Mouse (Mus musculus) gastrocnemius, postnatal 14 days (tissue): ENCODE data around the gene Tmprss4. TPM values are rescaled to one million over a fixed set of nuclear protein-coding genes. Genes with fewer than 3 reads are reported as not detected.

ENCODE experiments used
- DNase-seq: peaks from one replicate; pipeline ENCODE4 v3.0.0; 2021; ENCODE audit warnings: mixed read lengths
- intact Hi-C: fragments of 180-260 bp; cut with DNase I; formaldehyde crosslinking; loops from one replicate; pipeline ENCODE4 v1.15.1; 2025; ENCODE audit warnings: low total_unique reads
- total RNA-seq, 2 experiments: library from RNA; stranded (reverse); gene quantifications; 2 replicates each; pipeline ENCODE4 v1.2.3; 2021

Tmprss4 gene
- total RNA-seq, 2 experiments from 2014 or later, result not detected

- intact Hi-C loops, result loop anchor here (2.0 to 5.0 kb wide), 2 partner anchors 25 to 123 kb away; no protein-coding TSS in a partner anchor
- DNase-seq, result no peak
These were observed 58.2 kb downstream of the Tmprss4 start for GRCm38 (mm10) chr9:45145533-45146266.

- intact Hi-C loops, result no loop called here
- DNase-seq, result no peak
These were observed 61.2 kb downstream of the Tmprss4 start for GRCm38 (mm10) chr9:45142686-45143085.

GRCm38 (mm10) chr9:45140945-45141344, 62.9 kb downstream of the Tmprss4 start:
- intact Hi-C loops, result no loop called here

GRCm38 (mm10) chr9:45139082-45139481, 64.8 kb downstream of the Tmprss4 start:
- no peak for DNase-seq
- intact Hi-C loops, result loop anchor here (5.0 kb wide), 1 partner anchor 92 kb away; no protein-coding TSS in a partner anchor

More at GRCm38 (mm10) chr9:45140945-45141344, 62.9 kb downstream of the Tmprss4 start:
- no peak for DNase-seq

GRCm38 (mm10) chr9:45138191-45139032, 65.5 kb downstream of the Tmprss4 start, which contains the start of gene Scn4b:
Gene Scn4b (plus strand): TSS chr9:45138395.
- peak; percentile 75 for DNase-seq

GRCm38 (mm10) chr9:45136442-45137169, 67.3 kb downstream of the Tmprss4 start:
- peak; percentile 47 for DNase-seq
- intact Hi-C loops, result loop anchor here (5.0 kb wide), 1 partner anchor 89 kb away; no protein-coding TSS in a partner anchor

More at GRCm38 (mm10) chr9:45138191-45139032, 65.5 kb downstream of the Tmprss4 start, which contains the start of gene Scn4b:
- intact Hi-C loops, result loop anchor here (5.0 kb wide), 1 partner anchor 91 kb away; no protein-coding TSS in a partner anchor

DNA sequence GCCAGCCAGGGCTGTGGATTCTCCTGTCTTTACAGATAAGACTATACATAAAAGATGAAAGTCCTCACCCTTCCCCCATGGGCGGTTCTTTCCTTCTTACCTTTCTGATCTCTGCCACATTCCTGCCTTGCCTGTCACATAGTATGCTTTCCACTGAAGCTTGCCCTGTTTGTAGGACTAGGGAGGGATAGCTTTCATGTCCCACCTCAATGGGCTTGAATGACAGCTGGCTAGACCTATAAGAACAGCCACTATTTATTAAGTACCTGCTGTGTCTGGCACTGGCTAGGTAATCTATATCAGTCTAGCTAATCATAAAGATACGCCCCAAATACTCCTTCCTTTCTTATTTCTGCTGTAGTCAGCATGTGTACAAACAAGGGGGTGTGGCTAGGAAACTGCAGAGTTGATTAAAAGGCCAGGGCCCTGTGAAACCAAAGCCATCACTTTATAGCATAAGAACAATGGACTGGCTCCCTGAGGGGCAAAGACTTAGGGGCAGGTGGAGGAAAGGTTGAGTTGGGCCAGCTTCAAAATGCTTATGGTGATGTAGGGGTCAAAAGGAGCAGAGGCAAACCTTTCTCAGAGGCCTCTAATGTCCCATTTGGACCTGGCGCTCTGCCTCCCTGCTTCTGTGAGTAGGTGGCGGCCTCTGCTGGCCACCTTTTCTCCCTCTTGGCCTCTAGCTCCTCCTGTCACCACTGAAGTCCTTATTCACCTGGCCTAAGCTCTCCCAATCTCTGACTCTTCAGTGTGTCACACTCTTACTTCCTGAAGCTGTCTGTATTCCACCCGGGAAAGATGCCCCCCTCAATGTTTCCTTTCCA, 70.2 kb downstream of the Tmprss4 start:
- intact Hi-C loops, result loop anchor here (5.0 kb wide), 1 partner anchor 106 kb away; no protein-coding TSS in a partner anchor
- peak; percentile 77 for DNase-seq

DNA sequence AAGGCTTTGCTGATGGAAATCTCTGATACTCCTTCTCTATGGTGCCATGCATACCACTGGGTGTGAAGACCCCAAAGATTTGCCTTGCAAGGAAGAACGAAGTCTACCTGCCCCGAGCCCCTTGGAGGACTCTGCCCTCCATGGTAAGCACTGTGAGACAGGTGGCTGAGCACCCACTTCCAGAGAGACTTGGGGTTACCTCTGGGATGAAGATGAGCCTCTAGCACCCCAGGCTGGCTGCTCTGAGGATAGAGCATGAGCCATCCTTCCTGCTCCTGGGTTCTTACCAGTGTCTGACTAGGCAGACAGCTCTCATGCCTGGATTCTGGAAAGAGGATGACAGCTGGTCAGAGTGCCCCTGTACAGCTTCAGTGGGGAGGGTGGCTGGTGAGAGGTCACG, 73.8 kb downstream of the Tmprss4 start:
- intact Hi-C loops, result loop anchor here (5.0 kb wide), 1 partner anchor 103 kb away; no protein-coding TSS in a partner anchor
- no peak for DNase-seq

- no peak for DNase-seq
- intact Hi-C loops, result no loop called here
These were observed 77.0 kb downstream of the Tmprss4 start for GRCm38 (mm10) chr9:45126941-45127340.

DNA sequence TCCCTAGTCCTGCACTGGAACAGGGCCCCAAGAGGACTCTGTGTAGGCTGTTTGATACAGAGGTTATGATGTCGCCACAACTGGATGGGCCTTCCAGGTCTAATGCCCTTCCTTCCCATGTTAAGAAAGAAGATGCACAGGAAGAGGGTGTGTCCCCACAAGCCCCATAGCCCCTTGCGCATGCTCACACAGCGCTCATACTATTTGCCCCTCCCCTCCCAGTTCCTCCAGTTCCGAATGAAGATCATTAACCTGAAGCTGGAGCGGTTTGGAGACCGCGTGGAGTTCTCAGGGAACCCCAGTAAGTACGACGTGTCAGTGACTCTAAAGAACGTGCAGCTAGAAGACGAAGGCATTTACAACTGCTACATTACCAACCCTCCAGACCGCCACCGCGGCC, 78.7 kb downstream of the Tmprss4 start:
- no peak for DNase-seq
- intact Hi-C loops, result no loop called here

Other genes with a start within 250 kb of the Tmprss4 start
- 10 to 100 TPM; 31.9 to 36.4 TPM for gene Ube4a, start 238.5 kb downstream of the Tmprss4 start, total RNA-seq
- gene Cd3g, start 223.7 kb downstream of the Tmprss4 start, total RNA-seq, result under 1 TPM in 1 of 2 experiments, not detected in 1; 0.13 TPM
- gene Cd3d, start 222.3 kb downstream of the Tmprss4 start, total RNA-seq, result under 1 TPM in 1 of 2 experiments, not detected in 1; 0.33 TPM
- gene Cd3e, start 194.5 kb downstream of the Tmprss4 start, total RNA-seq, result not detected
- gene Mpzl2, start 164.3 kb downstream of the Tmprss4 start, total RNA-seq, result under 1 TPM; 0.11 to 0.27 TPM
- gene Mpzl3, start 148.9 kb downstream of the Tmprss4 start, total RNA-seq, result 1 to 10 TPM; 1.1 to 2.5 TPM
- gene Jaml, start 124.9 kb downstream of the Tmprss4 start, total RNA-seq, result under 1 TPM; 0.37 to 0.69 TPM
- 1 to 10 TPM; 1.9 to 2.6 TPM for gene Scn2b, start 86.3 kb downstream of the Tmprss4 start, total RNA-seq
- 100 to 1,000 TPM in 1 of 2 experiments, 10 to 100 TPM in 1; 99.1 to 115 TPM for gene Scn4b, start 65.7 kb downstream of the Tmprss4 start, total RNA-seq
- under 1 TPM in 1 of 2 experiments, not detected in 1; 0.12 TPM for gene BC049352, start 22.1 kb downstream of the Tmprss4 start, total RNA-seq
- under 1 TPM; 0.64 TPM for gene Il10ra, start 65.1 kb upstream of the Tmprss4 start, total RNA-seq
- under 1 TPM; 0.06 to 0.18 TPM for gene Tmprss13, start 115.0 kb upstream of the Tmprss4 start, total RNA-seq
- gene Fxyd6, start 166.1 kb upstream of the Tmprss4 start, total RNA-seq, result 10 to 100 TPM; 36.6 to 44.5 TPM
- gene Fxyd2, start 195.6 kb upstream of the Tmprss4 start, total RNA-seq, result 1 to 10 TPM; 1.4 to 1.5 TPM
- under 1 TPM in 1 of 2 experiments, not detected in 1; 0.21 TPM for gene Dscaml1, start 222.5 kb upstream of the Tmprss4 start, total RNA-seq